Mouse (Mus musculus) ES-E14 (cell line): ENCODE data around the gene Cd209a. TPM values are rescaled to one million over a fixed set of nuclear protein-coding genes. Genes with fewer than 3 reads are reported as not detected.
"Not testable (repeated sequence)": the region's sequence is repeated elsewhere in the genome, so short reads cannot be mapped to it uniquely, and the experiment has no call there.

Experiments used
- DNase-seq: peaks from one replicate; pipeline ENCODE4 v3.0.0-alpha.2; 2013; ENCODE audit warnings: low read depth, low spot score
- H3K27ac ChIP-seq: 2 replicates; pipeline ENCODE4 v1.5.1; 2012; ENCODE audit warnings: low read depth, mild to moderate bottlenecking, low read length, moderate library complexity, mixed read lengths; ENCODE audit not compliant: poor library complexity, insufficient read depth, severe bottlenecking
- H3K36me3 ChIP-seq: 2 replicates; pipeline ENCODE4 v1.6.1; 2012; ENCODE audit warnings: mild to moderate bottlenecking, low read length, moderate library complexity, mixed read lengths; ENCODE audit not compliant: control insufficient read depth, poor library complexity, insufficient read depth, severe bottlenecking
- H3K4me1 ChIP-seq, 2 experiments: fragments of 150-350 bp in 1 of 2; sonication (generic) in 1 of 2; 2 replicates each; pipeline ENCODE4 v1.6.1; 2012; ENCODE audit warnings: low read length in 2 of 2, mild to moderate bottlenecking in 1 of 2, mixed read lengths in 1 of 2; ENCODE audit not compliant: control insufficient read depth in 2 of 2, insufficient read depth in 2 of 2, poor library complexity in 1 of 2
- H3K4me3 ChIP-seq, 2 experiments: fragments of 150-350 bp in 1 of 2; sonication (generic) in 1 of 2; 2 replicates each; pipeline ENCODE4 v1.5.1; 2012; ENCODE audit warnings: low read length in 2 of 2, low read depth in 1 of 2, mild to moderate bottlenecking in 1 of 2, mixed read lengths in 1 of 2; ENCODE audit not compliant: insufficient read depth in 1 of 2, poor library complexity in 1 of 2, severe bottlenecking in 1 of 2
- H3K9ac ChIP-seq: 2 replicates; pipeline ENCODE4 v1.6.1; 2012; ENCODE audit warnings: low read depth, mild to moderate bottlenecking, low read length, mixed read lengths; ENCODE audit not compliant: poor library complexity, insufficient read depth, severe bottlenecking
- H3K9me3 ChIP-seq: fragments of 150-350 bp; sonication (generic); 2 replicates; pipeline ENCODE4 v1.6.1; 2012; ENCODE audit warnings: low read depth, mild to moderate bottlenecking, low read length; ENCODE audit not compliant: control insufficient read depth, insufficient read depth
- CHD2 ChIP-seq: IDR thresholded peaks from 2 replicates; pipeline ENCODE4 v1.6.1; 2014; ENCODE audit warnings: mild to moderate bottlenecking, low read depth, low read length, inconsistent platforms
- HCFC1 ChIP-seq: IDR thresholded peaks from 2 replicates; pipeline ENCODE4 v1.6.1; 2012; ENCODE audit warnings: low read length, inconsistent platforms, borderline replicate concordance; ENCODE audit not compliant: insufficient read depth
- MAFK ChIP-seq: IDR thresholded peaks from 2 replicates; pipeline ENCODE4 v1.6.1; 2014; ENCODE audit warnings: mild to moderate bottlenecking, low read depth, low read length, inconsistent platforms; ENCODE audit not compliant: insufficient read depth
- ZC3H11A ChIP-seq: IDR thresholded peaks from 2 replicates; pipeline ENCODE4 v1.6.1; 2012; ENCODE audit warnings: low read depth, mild to moderate bottlenecking, inconsistent platforms, low read length, borderline replicate concordance
- ZNF384 ChIP-seq: IDR thresholded peaks from 2 replicates; pipeline ENCODE4 v1.6.1; 2012; ENCODE audit warnings: low read depth, low read length, inconsistent platforms
- in situ Hi-C, 2 experiments: fragments of 600-800 bp; cut with MboI; formaldehyde crosslinking; loops; one replicate each; pipeline ENCODE4 v1.15.1; 2025; ENCODE audit warnings: low sequenced_read_pairs in 2 of 2, inconsistent platforms in 1 of 2; ENCODE audit not compliant: unreplicated experiment in 2 of 2
- total RNA-seq: library from RNA; depleted of rRNA; stranded (reverse); fragments of 300-350 nt; gene quantifications from 2 replicates; pipeline ENCODE4 v1.2.3, GENCODE M21; 2012; rRNA removed

Gene Cd209a
- total RNA-seq = not detected in 2 replicates

DNA sequence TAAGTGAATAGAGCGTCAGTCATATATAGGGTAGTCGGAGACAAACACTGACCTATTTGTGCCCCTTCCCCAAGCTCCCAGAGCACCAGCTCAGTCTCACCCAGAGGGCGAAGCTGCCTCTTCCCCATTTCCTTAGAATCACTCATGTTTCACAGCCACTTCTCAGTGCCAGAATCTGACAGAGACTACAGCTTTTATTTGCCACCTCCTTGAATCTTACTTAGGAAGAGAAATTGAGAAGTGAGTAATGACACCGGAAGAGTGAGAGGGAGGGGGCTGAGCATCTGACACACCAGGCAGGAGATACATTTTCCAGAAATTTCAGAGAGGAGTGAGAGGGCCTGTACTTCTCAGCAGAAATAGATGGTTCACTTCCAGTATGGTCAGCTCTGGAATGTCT, at the start of gene Cd209a:
TSS of gene Cd209a (minus strand) at position 224 of the 400 bp plus-strand sequence.
- TF ChIP-seq CHD2 (no peak), ZNF384 (no peak), MAFK (no peak), ZC3H11A (no peak), HCFC1 (no peak)
- in situ Hi-C loops = no loop called here

GRCm38 (mm10) chr8:3768641-3769040, 19.9 kb upstream of the Cd209a start:
- H3K4me3 ChIP-seq, H3K36me3 ChIP-seq, in situ Hi-C loops, DNase-seq, H3K4me1 ChIP-seq, H3K27ac ChIP-seq, H3K9me3 ChIP-seq, H3K9ac ChIP-seq: not testable (repeated sequence)

More for the DNA sequence above, at the start of gene Cd209a:
- Histone ChIP-seq H3K9me3 (no peaks in the 10 kb centered on the region), H3K36me3 (no peaks in the 10 kb centered on the region), H3K4me1 (no peaks in the 10 kb centered on the region), H3K4me3 (no peak within 1 kb of the TSS), H3K27ac (no peak within 1 kb of the TSS), H3K9ac (no peak within 1 kb of the TSS)
- DNase-seq = no peak

DNA sequence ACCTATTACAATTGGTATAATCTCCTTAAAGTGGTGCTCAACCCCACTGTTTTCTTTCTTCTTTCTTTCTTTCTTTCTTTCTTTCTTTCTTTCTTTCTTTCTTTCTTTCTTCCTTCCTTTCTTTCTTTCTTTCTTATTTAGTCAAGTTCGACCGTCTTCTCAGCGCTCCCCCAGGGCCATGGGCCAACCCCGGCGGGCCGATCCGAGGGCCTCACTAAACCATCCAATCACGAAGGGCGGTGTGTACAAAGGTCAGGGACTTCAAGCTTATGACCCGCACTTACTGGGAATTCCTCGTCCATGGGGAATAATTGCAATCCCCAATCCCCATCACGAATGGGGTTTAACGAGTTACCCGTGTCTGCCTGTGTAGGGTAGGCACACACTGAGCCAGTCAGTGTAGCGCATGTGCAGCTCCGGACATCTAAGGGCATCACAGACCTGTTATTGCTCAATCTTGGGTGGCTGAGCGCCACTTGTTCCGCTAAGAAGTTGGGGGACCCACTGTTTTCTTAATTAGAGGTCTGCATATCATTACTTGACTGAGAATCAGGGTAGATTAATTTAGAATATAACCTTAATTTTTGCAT, 5.6 kb upstream of the Cd209a start:
- TF ChIP-seq HCFC1 (no peak), ZC3H11A (no peak), CHD2 (no peak), MAFK (no peak), ZNF384 (no peak)
- H3K4me3 ChIP-seq = no peak overlapping the region
- H3K4me1 ChIP-seq = no peaks in the 10 kb centered on the region
- no peaks in the 10 kb centered on the region for H3K36me3 ChIP-seq
- in situ Hi-C loops = no loop called here
- no peaks in the 10 kb centered on the region for H3K9me3 ChIP-seq
- no peak overlapping the region for H3K9ac ChIP-seq
- DNase-seq = peak; percentile 99
- H3K27ac ChIP-seq = no peak overlapping the region

DNA sequence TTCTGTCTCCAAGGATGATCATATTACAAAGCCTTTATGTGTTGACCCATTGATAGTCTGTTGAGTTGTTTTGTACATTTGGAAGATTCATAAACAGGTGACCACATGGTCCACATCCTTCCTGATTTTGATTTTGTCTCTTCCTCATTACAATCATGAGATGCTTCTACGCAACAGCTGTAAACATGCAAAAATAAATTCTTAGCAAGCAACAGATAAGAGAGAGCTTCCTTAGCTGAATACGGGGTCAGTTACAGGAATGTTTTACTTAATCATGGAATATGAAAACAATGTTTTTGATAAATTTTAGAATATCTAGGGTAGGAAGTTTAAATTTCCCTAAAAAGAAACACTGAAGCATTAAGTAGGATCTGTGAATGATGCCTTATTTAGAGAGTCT, 11.8 kb downstream of the Cd209a start:
- 0 out of 2 replicates have a peak, but pooled peaks cover 1% of the 10 kb centered on the region for H3K9me3 ChIP-seq

GRCm38 (mm10) chr8:3735599-3735998, 13.2 kb downstream of the Cd209a start:
- Histone ChIP-seq H3K9me3 (no peaks in the 10 kb centered on the region), H3K27ac (no peak overlapping the region), H3K9ac (no peak overlapping the region), H3K4me3 (no peak overlapping the region), H3K4me1 (no peaks in the 10 kb centered on the region), H3K36me3 (no peaks in the 10 kb centered on the region)
- TF ChIP-seq ZC3H11A = no peak
- TF ChIP-seq ZNF384 = no peak
- no peak for TF ChIP-seq HCFC1
- TF ChIP-seq CHD2 = no peak
- no peak for TF ChIP-seq MAFK
- in situ Hi-C loops = no loop called here
- no peak for DNase-seq

More for the DNA sequence above, 11.8 kb downstream of the Cd209a start:
- H3K9ac ChIP-seq = no peak overlapping the region
- DNase-seq = no peak
- no peaks in the 10 kb centered on the region for H3K4me1 ChIP-seq
- H3K4me3 ChIP-seq = no peak overlapping the region
- no peak overlapping the region for H3K27ac ChIP-seq
- H3K36me3 ChIP-seq = no peaks in the 10 kb centered on the region
- no peak for TF ChIP-seq ZNF384
- TF ChIP-seq MAFK = no peak
- TF ChIP-seq ZC3H11A = no peak
- TF ChIP-seq HCFC1 = no peak
- TF ChIP-seq CHD2 = no peak
- in situ Hi-C loops = no loop called here
